In the genomic region with DNA sequence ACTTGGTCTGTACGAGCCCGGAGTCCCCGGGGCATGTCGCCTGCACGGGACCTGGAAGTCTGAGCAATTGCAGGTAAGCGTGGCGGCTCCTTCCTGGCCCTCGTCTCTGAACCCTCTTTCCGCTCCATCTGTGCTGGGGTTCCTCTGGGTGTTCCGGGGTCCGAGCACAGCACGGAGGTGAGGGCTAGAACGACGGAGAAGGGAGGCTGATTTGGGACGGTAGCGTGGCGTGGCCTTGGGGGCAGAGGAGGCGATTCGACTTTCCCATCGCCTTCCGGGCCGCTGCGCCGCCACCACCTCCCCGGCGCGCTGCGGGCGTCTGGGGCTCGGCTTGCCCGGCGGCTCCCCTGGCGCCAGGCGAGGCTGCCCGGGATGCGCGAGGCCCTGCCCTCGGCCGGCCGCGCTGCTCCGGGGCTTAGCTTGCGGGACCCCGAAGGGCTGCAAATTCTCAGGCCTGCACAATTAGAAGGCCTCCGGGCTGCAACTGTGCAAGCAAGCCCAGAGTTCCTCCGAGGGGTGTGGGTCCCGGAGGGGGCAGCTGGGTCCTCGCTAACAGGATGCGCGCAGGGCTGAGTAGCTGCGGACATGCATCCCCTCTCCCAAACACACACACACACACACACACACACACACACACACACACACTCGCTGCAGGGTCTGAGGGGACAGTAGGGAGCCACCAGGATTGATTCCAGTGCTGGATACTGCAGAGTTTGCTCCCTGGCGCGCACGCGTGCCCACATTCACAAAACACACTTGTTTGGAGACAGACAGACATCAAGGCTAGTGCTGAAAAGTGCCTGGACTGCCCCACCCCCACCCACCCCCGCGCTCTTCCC, we compare ENCODE assay signal across 8 mouse cellular contexts. TPM values are rescaled to one million over a fixed set of nuclear protein-coding genes. Genes with fewer than 3 reads are reported as not detected.
DNase-seq lines count a peak whose midpoint lies in the region; ATAC-seq and TF ChIP-seq lines count a peak whose summit lies in the region.

No protein-coding gene starts in this region.

- H3K4me2 ChIP-seq in intestine, embryonic 16.5 days (ENCODE audit: low read depth, low read length) = peak overlapping the region; percentile 97

- H3K9ac ChIP-seq in intestine, embryonic 16.5 days (ENCODE audit: low read depth, low read length) = peak overlapping the region; percentile 89

- peak overlapping the region; percentile 85 for H3K4me3 ChIP-seq in cerebellum, adult 2 months (replicated peaks; ENCODE audit: insufficient read depth, low read depth, low read length)
- peak overlapping the region; percentile 80 for H3K4me3 ChIP-seq in intestine, embryonic 16.5 days (ENCODE audit: low read length)

- no peaks in the 10 kb centered on the region for H3K9me3 ChIP-seq in intestine, embryonic 16.5 days (ENCODE audit: control insufficient read depth, low read length)

- no peaks in the 10 kb centered on the region for H3K27me3 ChIP-seq in cerebellum, adult 2 months (ENCODE audit: control insufficient read depth, insufficient read depth, low read length)
- no peaks in the 10 kb centered on the region for H3K27me3 ChIP-seq in intestine, embryonic 16.5 days (replicated peaks; ENCODE audit: control insufficient read depth, insufficient read depth, low read length)

- 1% methylated on average over 58 of the region's 58 CpGs for WGBS in cerebellum, adult 2 months
- WGBS in intestine, embryonic 16.5 days = under 1% methylated on average over 53 of the region's 58 CpGs

- peak; percentile 61 for ATAC-seq in intestine, embryonic 16.5 days
- ATAC-seq in frontal cortex, adult (ENCODE audit: low TSS enrichment) = no peak

- TF ChIP-seq POLR2A in cerebellum, adult 2 months (IDR thresholded peaks at IDR 0.05; ENCODE audit: borderline replicate concordance, insufficient read depth, low read length) = no peak

- no peak for TF ChIP-seq CTCF in cerebellum, adult 2 months (IDR thresholded peaks at IDR 0.05; ENCODE audit: borderline replicate concordance, insufficient read depth, low read depth, low read length)

- intact Hi-C loops in gastrocnemius, postnatal 36 days (cut with DNase I) = loop anchor here (5.0 kb wide), 2 partner anchors 54 to 76 kb away; no protein-coding TSS in a partner anchor

- H3K27ac ChIP-seq in cerebellum, adult 2 months (ENCODE audit: insufficient read depth, low read length) = peak overlapping the region; percentile 75
- peak overlapping the region; percentile 94 for H3K27ac ChIP-seq in intestine, embryonic 16.5 days (ENCODE audit: low read length)

- peaks cover 12% of the 10 kb centered on the region for H3K4me1 ChIP-seq in cerebellum, adult 2 months (ENCODE audit: control insufficient read depth, insufficient read depth, low read length)
- H3K4me1 ChIP-seq in intestine, embryonic 16.5 days (ENCODE audit: control insufficient read depth, insufficient read depth, low read length) = peaks cover 33% of the 10 kb centered on the region

- 0 out of 2 replicates have a peak, but pooled peaks cover 5% of the 10 kb centered on the region for H3K36me3 ChIP-seq in intestine, embryonic 16.5 days (ENCODE audit: control insufficient read depth, insufficient read depth, low read length)

- peak; percentile 10 for DNase-seq in right cerebral cortex, postnatal 14 days
- DNase-seq in right cerebral cortex, adult 18-20 months = no peak
- peak; percentile 61 to 72 for DNase-seq in cerebellum, adult 2 months
- DNase-seq in gastrocnemius, postnatal 36 days = peak; percentile 28 to 46
- DNase-seq in lung, postnatal 14 days = peak; percentile 48
- DNase-seq in right cerebral cortex, postnatal 4 days = peak; percentile 22

RNA-seq across cellular contexts. Expression of a gene that starts 0.6 kb away (rescaled TPM):
- polyA plus RNA-seq in cerebellum, adult 2 months (2012; rRNA removed) = 31.8 and 34.1 TPM in 2 replicates
- total RNA-seq in gastrocnemius, postnatal 36 days (2021) = 10 to 100 TPM; 16.0 to 18.2 TPM
- 5.1 TPM in 2 replicates for polyA plus RNA-seq in intestine, embryonic 16.5 days (2015; fragmentation: Nextera tagmentation; extraction: Ambion mirVana)
